Mouse (Mus musculus): Measurements from ENCODE around the gene Olfr839-ps1. TPM values are rescaled to one million over a fixed set of nuclear protein-coding genes. Genes with fewer than 3 reads are reported as not detected.

The Olfr839-ps1 gene
- not detected in 2 replicates for polyA plus RNA-seq (2012; ENCODE audit: low replicate concordance)

DNA sequence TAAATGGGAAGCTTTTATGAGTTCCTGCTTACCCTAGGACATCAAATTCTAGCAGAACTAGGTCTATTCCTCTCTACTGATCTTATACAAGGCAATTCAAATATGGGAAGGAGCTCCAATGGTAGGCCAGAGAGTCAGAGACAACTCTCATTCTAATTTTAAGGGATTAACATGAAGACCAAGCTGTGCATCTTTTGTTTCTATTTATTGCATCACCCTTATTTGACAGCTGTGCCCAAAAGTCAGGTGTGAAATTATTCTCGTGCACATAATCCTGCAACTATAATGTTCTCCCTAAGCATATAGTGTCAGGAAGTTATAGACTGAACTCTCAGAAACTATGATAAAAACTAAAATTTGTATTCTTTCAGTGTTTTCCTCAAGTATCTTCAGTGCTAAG lies at the start of gene Olfr839-ps1:
Gene Olfr839-ps1 (minus strand): TSS at position 101 of the 400 bp plus-strand sequence.

DNA sequence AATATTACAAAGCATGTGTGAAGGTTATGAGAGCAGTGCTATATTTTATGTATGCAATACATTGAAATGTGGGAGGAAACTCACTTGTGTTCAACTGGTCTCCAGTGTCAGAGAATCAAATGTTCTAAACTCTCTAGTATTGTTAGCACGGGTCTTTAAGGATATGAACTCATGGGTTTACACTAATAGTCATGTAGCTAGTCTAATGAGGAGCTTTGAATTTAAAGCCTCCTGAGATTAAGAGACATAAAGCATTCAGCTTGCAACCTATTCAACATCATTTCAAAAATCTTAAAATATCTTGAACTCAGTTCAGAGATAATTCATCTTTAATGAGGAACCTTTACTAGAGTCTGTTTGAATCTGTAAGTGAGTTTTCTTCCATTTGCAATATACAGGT lies 41.1 kb downstream of the Olfr839-ps1 start, which contains the start of gene Olfr837:
Gene Olfr837 (plus strand): TSS at position 301 of the 400 bp plus-strand sequence.

DNA sequence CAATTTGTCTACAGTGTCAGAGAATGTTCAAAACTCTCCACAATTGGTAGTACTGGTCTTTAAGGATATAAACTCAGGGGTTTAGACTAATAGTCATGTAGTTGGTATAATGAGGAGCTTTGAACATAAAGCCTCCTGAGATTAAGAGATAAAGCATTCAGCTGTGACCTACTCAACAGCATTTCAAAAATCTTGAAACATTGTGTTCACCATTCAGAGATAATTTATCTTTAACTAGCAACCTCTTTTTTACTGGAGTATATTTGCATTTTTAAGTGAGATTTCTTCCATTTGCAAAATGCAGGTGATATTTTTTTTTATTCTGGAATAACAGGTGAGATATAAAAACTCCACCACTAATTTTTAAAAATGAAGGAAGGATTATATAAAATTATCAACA lies 57.0 kb downstream of the Olfr839-ps1 start, which contains the start of gene Olfr836:
Gene Olfr836 (plus strand): TSS at position 301 of the 400 bp plus-strand sequence.

Other genes starting within 250 kb of the Olfr839-ps1 start
- gene Olfr832, start 240.2 kb downstream of the Olfr839-ps1 start, polyA plus RNA-seq (2012; ENCODE audit: low replicate concordance), result not detected in 2 replicates
- not detected in 2 replicates for gene Olfr834, start 189.3 kb downstream of the Olfr839-ps1 start, polyA plus RNA-seq (2012; ENCODE audit: low replicate concordance)
- gene Olfr835, start 144.6 kb downstream of the Olfr839-ps1 start, polyA plus RNA-seq (2012; ENCODE audit: low replicate concordance), result not detected in 2 replicates
- gene Olfr836, start 56.9 kb downstream of the Olfr839-ps1 start, polyA plus RNA-seq (2012; ENCODE audit: low replicate concordance), result not detected in 2 replicates
- gene Olfr837, start 41.0 kb downstream of the Olfr839-ps1 start, polyA plus RNA-seq (2012; ENCODE audit: low replicate concordance), result not detected in 2 replicates
- not detected in 2 replicates for gene Olfr843, start 74.7 kb upstream of the Olfr839-ps1 start, polyA plus RNA-seq (2012; ENCODE audit: low replicate concordance)
- gene Olfr844, start 139.0 kb upstream of the Olfr839-ps1 start, polyA plus RNA-seq (2012; ENCODE audit: low replicate concordance), result not detected in 2 replicates
- not detected in 2 replicates for gene Olfr845, start 159.1 kb upstream of the Olfr839-ps1 start, polyA plus RNA-seq (2012; ENCODE audit: low replicate concordance)
- not detected in 2 replicates for gene Olfr846, start 186.7 kb upstream of the Olfr839-ps1 start, polyA plus RNA-seq (2012; ENCODE audit: low replicate concordance)
- gene Olfr847, start 201.4 kb upstream of the Olfr839-ps1 start, polyA plus RNA-seq (2012; ENCODE audit: low replicate concordance), result not detected in 2 replicates